Mouse (Mus musculus) layer of hippocampus, adult 11-12 months (tissue): Measurements from ENCODE around the gene Gmnn.

ENCODE experiments used
- DNase-seq: peaks from one replicate; pipeline ENCODE4 v3.0.0; 2022; ENCODE audit warnings: low spot score

Gene Gmnn

GRCm38 (mm10) chr13:24709656-24710396 lies 51.9 kb downstream of the Gmnn start:
- no peak for DNase-seq

- no peak for DNase-seq
Observed at GRCm38 (mm10) chr13:24702128-24702527, 59.6 kb downstream of the Gmnn start.
